Mouse (Mus musculus): ENCODE results near the gene Hspa1b. TPM values are rescaled to one million over a fixed set of nuclear protein-coding genes. Genes with fewer than 3 reads are reported as not detected.
"Not testable (repeated sequence)": the region's sequence is repeated elsewhere in the genome, so short reads cannot be mapped to it uniquely, and the experiment has no call there.

Hspa1b gene
- polyA plus RNA-seq, 1 experiment = 5.5 TPM

GRCm38 (mm10) chr17:34960702-34961493 lies 1.9 kb upstream of the Hspa1b start:
- TF ChIP-seq CTCF (IDR thresholded peaks at IDR 0.05; ENCODE audit: control insufficient read depth, insufficient read depth, low read length) = no peak
- no peak for TF ChIP-seq POLR2A (IDR thresholded peaks at IDR 0.05; ENCODE audit: borderline replicate concordance, control insufficient read depth, low read depth, low read length)
- H3K4me1 ChIP-seq (ENCODE audit: control insufficient read depth, insufficient read depth, low read length) = no peaks in the 10 kb centered on the region
- no peak overlapping the region for H3K27ac ChIP-seq (ENCODE audit: control insufficient read depth, insufficient read depth, low read depth, low read length, poor library complexity)
- no peak overlapping the region for H3K4me3 ChIP-seq (replicated peaks; ENCODE audit: control insufficient read depth, low read depth, low read length)

- 15% methylated on average over 12 of the region's 12 CpGs for WGBS
- no peak overlapping the region for H3K4me3 ChIP-seq (replicated peaks; ENCODE audit: control insufficient read depth, low read depth, low read length)
- no peak overlapping the region; the same call in 1 of the 2 replicates for H3K27ac ChIP-seq (ENCODE audit: control insufficient read depth, insufficient read depth, low read depth, low read length, poor library complexity)
These were observed 960 bp upstream of the Hspa1b start for GRCm38 (mm10) chr17:34959881-34960515.

GRCm38 (mm10) chr17:34958734-34959129 lies 306 bp downstream of the Hspa1b start:
- H3K27ac ChIP-seq (ENCODE audit: control insufficient read depth, insufficient read depth, low read depth, low read length, poor library complexity); H3K4me1 ChIP-seq (ENCODE audit: control insufficient read depth, insufficient read depth, low read length): not testable (repeated sequence)
- peak overlapping the region; percentile 28 for H3K4me3 ChIP-seq (replicated peaks; ENCODE audit: control insufficient read depth, low read depth, low read length)
- 2% methylated on average over 38 of the region's 47 CpGs for WGBS

More at GRCm38 (mm10) chr17:34959881-34960515, 960 bp upstream of the Hspa1b start:
- H3K4me1 ChIP-seq (ENCODE audit: control insufficient read depth, insufficient read depth, low read length) = no peaks in the 10 kb centered on the region
- TF ChIP-seq CTCF (IDR thresholded peaks at IDR 0.05; ENCODE audit: control insufficient read depth, insufficient read depth, low read length) (no peak), POLR2A (IDR thresholded peaks at IDR 0.05; ENCODE audit: borderline replicate concordance, control insufficient read depth, low read depth, low read length) (no peak)

GRCm38 (mm10) chr17:34957966-34958365 lies 1.1 kb downstream of the Hspa1b start:
- not testable (repeated sequence) for H3K4me1 ChIP-seq (ENCODE audit: control insufficient read depth, insufficient read depth, low read length); H3K27ac ChIP-seq (ENCODE audit: control insufficient read depth, insufficient read depth, low read depth, low read length, poor library complexity); H3K4me3 ChIP-seq (replicated peaks; ENCODE audit: control insufficient read depth, low read depth, low read length)
- 23% methylated on average over 25 of the region's 40 CpGs for WGBS

- H3K4me1 ChIP-seq (ENCODE audit: control insufficient read depth, insufficient read depth, low read length); H3K4me3 ChIP-seq (replicated peaks; ENCODE audit: control insufficient read depth, low read depth, low read length); H3K27ac ChIP-seq (ENCODE audit: control insufficient read depth, insufficient read depth, low read depth, low read length, poor library complexity): not testable (repeated sequence)
- 18% methylated on average over 40 of the region's 40 CpGs for WGBS
These were observed 1.7 kb downstream of the Hspa1b start for GRCm38 (mm10) chr17:34957291-34957690.

- WGBS = 14% methylated on average over 1 of the region's 1 CpGs
- no peak for TF ChIP-seq CTCF (IDR thresholded peaks at IDR 0.05; ENCODE audit: control insufficient read depth, insufficient read depth, low read length)
- no peak for TF ChIP-seq POLR2A (IDR thresholded peaks at IDR 0.05; ENCODE audit: borderline replicate concordance, control insufficient read depth, low read depth, low read length)
- Histone ChIP-seq H3K4me3 (replicated peaks; ENCODE audit: control insufficient read depth, low read depth, low read length) (no peak overlapping the region), H3K27ac (ENCODE audit: control insufficient read depth, insufficient read depth, low read depth, low read length, poor library complexity) (no peak overlapping the region), H3K4me1 (ENCODE audit: control insufficient read depth, insufficient read depth, low read length) (no peaks in the 10 kb centered on the region; the same call in 1 of the 2 replicates)
These were observed 2.7 kb downstream of the Hspa1b start for GRCm38 (mm10) chr17:34956340-34956739.

- 75% methylated on average over 3 of the region's 3 CpGs for WGBS
These were observed 3.2 kb downstream of the Hspa1b start for GRCm38 (mm10) chr17:34955884-34956283.

GRCm38 (mm10) chr17:34954831-34955230 lies 4.2 kb downstream of the Hspa1b start:
- Histone ChIP-seq H3K4me3 (replicated peaks; ENCODE audit: control insufficient read depth, low read depth, low read length) (no peak overlapping the region), H3K27ac (ENCODE audit: control insufficient read depth, insufficient read depth, low read depth, low read length, poor library complexity) (no peak overlapping the region), H3K4me1 (ENCODE audit: control insufficient read depth, insufficient read depth, low read length) (no peaks in the 10 kb centered on the region; the same call in 1 of the 2 replicates)
- TF ChIP-seq POLR2A (IDR thresholded peaks at IDR 0.05; ENCODE audit: borderline replicate concordance, control insufficient read depth, low read depth, low read length) (no peak), CTCF (IDR thresholded peaks at IDR 0.05; ENCODE audit: control insufficient read depth, insufficient read depth, low read length) (no peak)
- 79% methylated on average over 4 of the region's 4 CpGs for WGBS

More at GRCm38 (mm10) chr17:34955884-34956283, 3.2 kb downstream of the Hspa1b start:
- no peak overlapping the region for H3K4me3 ChIP-seq (replicated peaks; ENCODE audit: control insufficient read depth, low read depth, low read length)
- TF ChIP-seq CTCF (IDR thresholded peaks at IDR 0.05; ENCODE audit: control insufficient read depth, insufficient read depth, low read length) (no peak), POLR2A (IDR thresholded peaks at IDR 0.05; ENCODE audit: borderline replicate concordance, control insufficient read depth, low read depth, low read length) (no peak)
- H3K4me1 ChIP-seq (ENCODE audit: control insufficient read depth, insufficient read depth, low read length) = no peaks in the 10 kb centered on the region; the same call in 1 of the 2 replicates
- no peak overlapping the region for H3K27ac ChIP-seq (ENCODE audit: control insufficient read depth, insufficient read depth, low read depth, low read length, poor library complexity)

GRCm38 (mm10) chr17:34953904-34954303 lies 5.1 kb downstream of the Hspa1b start:
- no peak overlapping the region for H3K4me3 ChIP-seq (replicated peaks; ENCODE audit: control insufficient read depth, low read depth, low read length)
- 89% methylated on average over 4 of the region's 4 CpGs for WGBS
- H3K4me1 ChIP-seq (ENCODE audit: control insufficient read depth, insufficient read depth, low read length) = no peaks in the 10 kb centered on the region; the same call in 1 of the 2 replicates
- no peak for TF ChIP-seq POLR2A (IDR thresholded peaks at IDR 0.05; ENCODE audit: borderline replicate concordance, control insufficient read depth, low read depth, low read length)
- no peak for TF ChIP-seq CTCF (IDR thresholded peaks at IDR 0.05; ENCODE audit: control insufficient read depth, insufficient read depth, low read length)
- H3K27ac ChIP-seq (ENCODE audit: control insufficient read depth, insufficient read depth, low read depth, low read length, poor library complexity) = no peak overlapping the region
